Mouse (Mus musculus) regulatory T cell (primary cell): ENCODE data around the gene 1700022I11Rik.
"Not testable (repeated sequence)": the region's sequence is repeated elsewhere in the genome, so short reads cannot be mapped to it uniquely, and the experiment has no call there.

Experiments used
- in situ Hi-C: fragments of 300-600 bp; cut with MboI, MseI; formaldehyde crosslinking; loops from one replicate; pipeline ENCODE4 v1.15.1; 2025; ENCODE audit warnings: high pct_unique_total_duplicates

1700022I11Rik gene

DNA sequence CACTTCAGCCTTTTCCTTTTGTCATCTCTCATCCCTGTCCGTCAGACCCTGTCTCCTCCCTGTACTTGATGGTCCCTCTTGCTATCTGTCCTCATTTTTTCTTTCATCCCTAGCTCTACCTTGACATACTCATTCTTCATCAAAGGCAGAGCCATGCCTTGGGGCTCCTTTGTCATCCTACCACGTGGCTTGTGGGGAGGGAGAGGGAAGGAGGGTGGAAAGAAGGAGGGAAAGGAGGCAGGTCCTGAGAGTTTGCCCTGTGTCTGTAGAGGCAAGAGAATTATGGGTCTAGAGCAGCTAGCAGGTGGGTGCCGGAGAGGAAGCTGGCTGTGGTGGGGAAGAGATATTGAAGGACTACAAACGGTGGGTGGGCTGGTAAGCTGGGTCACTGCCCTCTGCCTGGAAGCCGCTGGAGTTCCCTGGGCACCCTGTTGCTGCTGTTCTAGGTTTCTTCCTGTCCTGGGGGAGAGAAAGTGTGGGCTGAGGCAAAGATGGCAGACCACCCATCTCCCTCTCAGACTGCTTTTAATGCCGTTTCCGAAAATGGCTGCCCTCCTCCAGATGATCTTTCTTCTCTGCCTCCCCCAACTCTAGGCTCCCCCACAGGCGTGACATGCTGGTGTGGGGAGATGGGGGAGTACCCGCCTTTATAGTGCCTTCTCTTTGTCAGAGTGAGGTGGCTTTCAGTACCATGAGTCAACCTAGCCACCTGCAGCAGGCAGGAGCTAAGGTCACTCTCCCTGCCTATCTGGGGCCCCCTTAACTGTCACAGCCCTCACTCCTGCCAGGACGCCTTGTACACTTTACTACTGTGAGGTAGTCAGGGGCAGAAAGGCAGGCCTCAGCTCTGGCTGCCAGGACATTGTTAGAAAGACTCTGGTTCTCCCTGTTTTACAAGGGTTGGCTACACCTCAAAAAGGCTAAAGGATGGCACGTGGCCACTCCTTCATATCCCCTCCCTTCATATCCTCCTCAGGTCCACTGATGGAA, 17.9 kb upstream of the 1700022I11Rik start:
- in situ Hi-C loops, result no loop called here

DNA sequence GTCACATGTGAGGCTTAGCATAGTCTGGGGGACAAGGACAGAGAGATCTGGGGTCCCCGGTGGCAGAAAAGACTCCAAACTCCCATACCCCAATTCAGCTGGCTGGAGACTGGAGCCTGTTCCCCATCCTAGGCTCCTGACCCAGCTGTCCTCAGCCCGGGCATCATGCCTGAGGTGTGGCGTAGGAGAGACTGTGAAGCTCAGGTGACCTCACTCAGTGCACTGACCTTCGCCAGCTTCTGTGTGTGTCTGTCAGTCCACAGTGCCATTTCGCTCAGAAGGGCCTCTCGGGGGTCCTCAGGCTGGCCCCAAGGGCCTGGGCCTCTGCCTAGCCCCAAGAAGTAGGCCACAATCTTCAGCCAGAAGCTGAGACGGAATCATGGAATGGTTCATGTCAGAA, 16.8 kb upstream of the 1700022I11Rik start:
- in situ Hi-C loops, result no loop called here

DNA sequence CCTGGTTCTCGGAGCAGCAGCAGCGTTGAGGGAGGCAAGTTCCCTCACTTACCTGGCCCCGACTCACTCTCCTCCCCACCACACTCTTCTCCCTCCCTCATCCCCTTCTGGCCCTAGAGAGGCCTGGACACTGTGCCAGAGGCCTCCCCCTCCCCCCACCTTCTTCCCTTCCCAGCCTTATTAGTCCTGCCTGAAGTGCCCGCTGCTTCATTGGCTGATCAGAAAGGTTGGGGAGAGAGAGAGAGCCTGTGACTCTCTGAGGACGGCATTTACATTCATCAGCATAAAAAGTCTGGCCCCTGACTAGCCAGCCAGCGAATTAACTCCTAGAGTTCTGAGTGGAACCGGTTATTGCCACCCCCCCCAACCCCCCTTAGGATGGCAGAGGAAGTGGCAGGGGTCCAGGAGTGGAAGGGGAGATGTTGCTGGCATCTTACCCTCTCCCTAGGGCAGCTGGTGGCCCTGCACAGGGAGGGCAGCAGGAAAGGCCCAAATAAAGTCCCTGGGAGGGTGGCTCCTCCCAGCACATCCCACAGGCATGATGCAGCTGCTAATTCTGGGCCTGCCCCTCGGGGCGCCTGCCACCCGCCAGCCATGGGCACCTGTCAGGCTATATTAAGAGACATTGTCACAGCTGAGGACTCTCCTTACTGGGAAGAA, 15.8 kb upstream of the 1700022I11Rik start:
- in situ Hi-C loops, result no loop called here

DNA sequence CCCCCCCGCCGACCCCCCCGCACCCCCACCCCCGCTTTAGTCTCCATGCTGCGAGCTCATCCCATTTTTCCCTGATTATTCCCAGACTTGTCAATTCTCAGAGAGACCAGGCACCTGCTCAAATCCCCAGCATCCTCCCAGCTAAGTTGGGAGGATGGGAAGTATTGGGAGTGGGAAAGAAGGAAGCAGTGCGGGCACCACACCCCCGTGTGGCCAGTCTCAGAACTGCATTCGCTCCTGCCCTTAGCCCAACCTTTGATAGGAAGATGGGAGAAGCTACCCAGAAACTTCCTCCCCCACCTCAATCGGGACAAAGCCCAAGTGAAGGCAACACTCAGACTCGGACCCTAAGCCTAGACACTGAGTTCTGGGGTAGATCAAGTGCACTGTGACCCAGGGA, 15.1 kb upstream of the 1700022I11Rik start:
- in situ Hi-C loops, result no loop called here

DNA sequence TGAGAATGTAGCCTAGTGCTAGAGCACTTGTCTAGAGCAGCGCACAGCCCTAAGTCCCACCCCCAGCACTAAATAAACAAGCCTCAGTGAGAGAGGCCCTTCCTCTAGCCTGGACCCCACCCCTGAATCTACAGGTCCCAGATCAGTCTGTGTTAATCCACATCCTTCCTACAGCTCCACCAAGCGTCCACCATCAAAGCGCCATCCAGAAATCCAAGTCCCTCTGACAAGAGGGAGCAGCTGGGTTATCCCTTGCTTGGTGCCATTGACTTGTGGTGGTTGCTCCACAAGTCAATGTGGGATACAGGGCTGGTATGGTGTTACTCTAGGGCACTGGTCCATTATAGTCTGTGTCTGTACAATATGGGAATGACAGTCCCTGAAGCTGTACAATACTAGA, 14.2 kb upstream of the 1700022I11Rik start:
- in situ Hi-C loops, result no loop called here

DNA sequence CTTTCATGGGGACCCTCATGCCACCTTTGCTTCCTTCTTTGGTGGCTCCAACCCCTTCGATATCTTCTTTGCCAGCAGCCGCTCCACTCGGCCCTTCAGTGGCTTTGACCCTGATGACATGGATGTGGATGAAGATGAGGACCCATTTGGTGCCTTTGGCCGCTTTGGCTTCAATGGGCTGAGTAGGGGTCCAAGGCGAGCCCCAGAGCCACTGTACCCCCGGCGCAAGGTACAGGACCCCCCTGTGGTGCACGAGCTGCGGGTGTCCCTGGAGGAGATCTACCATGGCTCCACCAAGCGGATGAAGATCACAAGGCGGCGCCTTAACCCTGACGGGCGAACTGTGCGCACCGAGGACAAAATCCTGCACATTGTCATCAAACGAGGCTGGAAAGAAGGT, 12.8 kb upstream of the 1700022I11Rik start:
- in situ Hi-C loops, result no loop called here

DNA sequence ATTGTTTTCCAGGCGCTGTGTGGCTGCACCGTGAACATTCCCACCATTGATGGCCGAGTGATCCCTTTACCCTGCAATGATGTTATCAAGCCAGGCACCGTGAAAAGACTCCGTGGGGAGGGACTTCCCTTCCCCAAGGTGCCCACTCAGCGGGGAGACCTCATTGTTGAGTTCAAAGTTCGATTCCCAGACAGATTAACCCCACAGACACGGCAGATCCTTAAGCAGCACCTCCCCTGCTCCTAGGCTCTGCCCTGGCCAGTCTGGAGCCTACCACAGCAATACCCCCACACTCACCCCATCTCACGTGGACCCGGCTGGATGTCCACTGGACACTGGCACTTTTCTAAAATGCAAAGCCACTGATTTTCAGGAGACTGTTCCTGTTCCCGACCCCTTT, 12.1 kb upstream of the 1700022I11Rik start:
- in situ Hi-C loops, result no loop called here

DNA sequence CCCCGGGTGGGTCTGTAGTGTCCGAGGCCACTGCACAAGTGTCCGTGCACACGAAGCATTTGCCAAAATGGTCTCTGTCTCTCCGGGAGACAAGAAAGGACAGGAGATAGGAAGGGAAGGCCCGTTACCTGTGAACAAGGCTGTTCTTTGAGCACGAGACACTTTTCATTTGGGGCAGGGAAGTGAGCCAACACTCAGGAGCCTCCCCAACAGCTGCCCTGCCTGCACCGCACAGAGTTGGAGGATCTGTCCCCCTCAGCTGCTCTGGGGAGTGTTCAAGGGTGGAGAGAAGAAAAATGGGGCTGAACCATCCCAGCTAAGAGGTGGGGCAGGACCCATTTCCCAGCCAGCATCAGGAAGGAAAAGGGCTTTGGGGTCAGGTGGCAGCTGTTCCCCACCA, 11.4 kb upstream of the 1700022I11Rik start:
- in situ Hi-C loops, result no loop called here

DNA sequence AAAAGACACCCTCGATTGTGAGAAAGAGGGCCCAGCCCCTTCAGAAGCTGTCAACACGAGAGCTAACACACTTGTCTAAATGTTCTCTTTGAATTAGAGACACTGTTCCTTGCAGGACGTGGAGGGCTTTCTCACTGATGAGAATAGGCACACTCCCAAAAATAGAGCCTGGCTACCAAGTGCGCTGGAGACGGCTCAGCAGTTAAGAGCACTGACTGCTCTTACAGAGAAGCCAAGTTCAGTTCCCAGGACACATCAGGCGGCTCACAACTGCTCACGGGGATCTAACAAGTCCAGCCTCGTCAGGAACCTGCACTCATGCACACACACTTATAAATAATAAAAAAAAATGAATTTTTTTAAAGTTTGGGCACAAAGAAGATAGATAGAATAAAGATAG, 10.5 kb upstream of the 1700022I11Rik start:
- in situ Hi-C loops, result no loop called here

DNA sequence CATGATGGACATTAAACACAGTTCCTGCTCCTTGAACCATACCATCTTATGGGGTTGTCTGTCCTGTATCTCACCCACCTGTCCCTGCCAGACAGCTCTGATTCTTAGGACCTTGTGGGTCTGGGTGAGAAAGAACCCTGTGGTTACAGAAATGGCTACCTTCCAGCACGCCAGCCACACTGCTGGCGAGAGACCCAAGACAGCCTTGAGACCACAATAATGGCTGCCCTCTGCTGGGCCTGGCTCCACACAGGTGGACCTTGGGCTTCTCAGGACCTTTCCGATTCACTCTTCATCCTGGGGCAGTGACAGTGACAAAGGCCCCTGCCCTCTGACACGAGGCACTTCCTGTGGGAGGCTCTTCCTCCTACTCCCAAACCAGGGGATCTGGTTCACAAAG, 10.0 kb upstream of the 1700022I11Rik start:
- in situ Hi-C loops, result no loop called here

DNA sequence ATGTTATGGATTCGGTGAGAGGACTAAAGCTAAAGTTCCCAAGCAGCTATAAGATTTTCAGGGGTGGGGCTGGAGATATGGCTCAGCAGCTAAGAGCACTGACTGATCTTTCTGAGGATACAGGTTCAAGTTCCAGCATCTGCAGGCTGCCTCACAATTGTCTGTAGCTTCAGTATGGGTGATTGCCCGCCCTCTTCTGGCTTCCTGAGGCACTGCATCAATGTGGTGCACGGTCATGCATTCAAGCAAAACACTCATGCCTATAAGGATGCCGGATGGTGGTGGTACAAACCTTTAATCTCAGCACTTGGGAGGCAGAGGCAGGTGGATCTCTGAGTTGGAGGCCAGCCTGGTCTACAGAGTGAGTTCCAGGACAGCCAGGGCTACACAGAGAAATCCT, 7.8 kb upstream of the 1700022I11Rik start:
- in situ Hi-C loops, result loop anchor here (5.0 kb wide), 1 partner anchor 89 kb away; the partner anchor contains the start of gene Fam205c

DNA sequence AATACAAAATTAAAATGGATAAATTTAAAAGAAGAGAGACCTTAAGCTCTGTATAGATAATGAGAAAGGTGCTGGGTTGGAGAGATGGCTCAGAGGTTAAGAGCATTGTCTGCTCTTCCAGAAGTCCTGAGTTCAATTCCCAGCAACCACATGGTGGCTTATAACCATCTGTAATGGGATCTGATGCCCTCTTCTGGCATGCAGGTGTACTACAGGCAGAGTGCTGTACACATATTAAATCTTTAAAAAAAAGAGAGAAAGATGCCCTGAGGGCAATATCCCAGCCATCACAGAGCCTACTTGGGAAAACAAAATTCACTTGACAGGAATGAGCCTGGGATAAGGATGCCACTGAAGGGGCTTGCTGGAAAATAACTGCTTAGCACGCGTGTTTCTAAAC, 5.9 kb upstream of the 1700022I11Rik start:
- in situ Hi-C loops, result loop anchor here (5.0 kb wide), 1 partner anchor 91 kb away; the partner anchor contains the start of gene Fam205c

DNA sequence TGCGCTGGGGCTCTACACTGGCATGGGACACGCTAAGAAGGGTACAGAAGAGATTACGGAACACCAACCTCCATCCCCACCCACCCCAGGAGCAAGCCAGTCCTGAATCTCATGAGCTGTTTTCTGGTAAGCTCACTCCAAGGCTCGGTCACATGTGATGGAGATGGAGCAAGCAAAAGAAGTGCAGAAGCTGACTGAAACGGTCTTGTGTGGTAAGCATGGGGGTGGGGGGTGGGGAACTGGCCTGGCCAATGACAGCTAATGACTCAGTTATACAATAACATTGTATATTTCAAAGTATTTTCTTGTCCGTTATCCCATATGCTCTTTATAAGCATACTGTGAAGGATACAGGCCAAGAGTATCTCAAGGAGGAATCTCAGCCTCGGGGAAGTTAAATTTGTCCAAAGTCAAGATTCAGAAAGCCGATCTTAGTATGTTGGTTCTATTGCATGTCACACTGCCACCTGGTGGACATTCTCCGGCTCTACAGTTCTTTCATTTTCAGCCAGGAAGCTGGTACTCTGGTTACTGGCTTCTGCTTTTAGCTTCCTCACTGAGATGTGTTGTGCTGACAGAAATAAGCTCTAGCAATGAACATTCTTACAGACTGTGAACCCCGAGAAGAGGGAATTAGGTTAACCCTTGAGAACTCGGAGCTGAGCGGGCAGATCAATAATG, 4.2 kb upstream of the 1700022I11Rik start:
- in situ Hi-C loops, result no loop called here

DNA sequence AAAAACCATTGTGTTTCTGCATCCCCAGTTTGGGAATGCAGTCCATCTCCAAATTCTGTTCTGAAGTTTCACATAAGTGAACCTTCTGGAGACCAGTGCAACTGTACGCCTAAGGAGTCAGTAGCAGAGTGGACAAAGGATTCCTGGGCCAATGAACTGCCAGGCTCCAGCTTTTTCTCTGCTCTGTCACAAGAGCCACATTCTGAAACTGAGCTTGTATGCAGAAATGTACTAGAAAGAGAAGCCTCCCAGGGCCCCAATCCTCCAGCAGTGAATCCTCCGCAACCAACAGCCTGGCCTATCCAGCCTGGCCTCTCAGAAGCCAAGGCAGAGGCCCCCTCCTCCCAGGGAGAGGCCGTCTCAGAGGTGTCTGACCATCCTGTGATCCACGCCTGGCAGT, 3.5 kb downstream of the 1700022I11Rik start:
- in situ Hi-C loops, result no loop called here

DNA sequence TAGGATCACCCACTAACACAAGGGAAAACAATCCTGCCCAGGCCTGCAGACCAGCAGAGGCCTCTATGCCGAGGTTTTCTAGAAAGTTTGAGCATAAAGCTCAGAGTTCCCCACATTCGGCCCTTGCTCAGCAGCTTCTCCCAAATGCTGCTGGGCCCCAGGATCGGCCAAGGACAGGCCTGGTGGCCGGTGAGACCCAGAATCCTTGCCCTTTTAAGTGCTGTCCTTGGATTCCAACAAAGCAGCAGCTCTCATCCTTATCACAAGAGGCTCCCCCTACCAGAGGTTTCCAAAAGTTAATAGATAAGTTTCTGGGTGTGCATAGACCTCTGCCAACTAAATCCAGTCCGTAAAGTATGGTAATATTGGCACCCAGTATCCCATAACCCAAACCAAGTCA, 4.5 kb downstream of the 1700022I11Rik start:
- in situ Hi-C loops, result no loop called here

DNA sequence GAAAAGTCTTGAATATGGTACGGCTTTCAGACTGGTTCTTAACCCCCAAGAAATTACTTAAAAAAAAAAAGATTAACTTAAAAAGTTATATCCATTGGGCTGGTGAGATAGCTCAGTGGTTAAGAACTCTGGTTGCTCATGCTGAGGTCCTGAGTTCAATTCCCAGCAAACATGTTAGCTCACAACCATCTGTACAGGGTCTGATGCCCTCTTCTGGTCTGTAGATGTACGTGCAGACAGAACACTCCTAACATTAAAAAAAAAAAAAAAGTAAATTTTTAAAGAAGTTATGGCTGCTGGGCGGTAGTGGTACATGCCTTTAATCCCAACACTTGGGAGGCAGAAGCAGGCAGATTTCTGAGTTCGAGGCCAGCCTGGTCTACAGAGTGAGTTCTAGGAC, 8.7 kb downstream of the 1700022I11Rik start:
- in situ Hi-C loops, result no loop called here

DNA sequence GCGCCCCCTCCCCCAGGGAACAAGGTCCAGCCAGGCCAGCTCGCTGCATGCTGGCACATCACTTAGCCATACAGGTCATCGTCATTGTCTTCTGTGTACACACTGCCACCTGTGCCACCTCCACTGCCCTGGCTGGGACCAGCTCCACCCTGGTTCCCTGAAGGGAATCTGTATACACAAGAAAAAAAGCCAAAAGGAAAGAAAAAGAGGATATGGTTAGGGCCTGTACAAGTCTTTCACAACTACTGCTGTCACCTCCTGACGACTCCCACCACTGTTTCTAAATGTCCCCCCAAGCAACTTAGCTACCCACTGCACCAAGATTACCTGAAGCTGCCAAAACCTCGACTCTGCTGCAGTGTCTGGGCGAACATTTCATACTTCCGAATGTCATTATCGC, 11.1 kb downstream of the 1700022I11Rik start:
- in situ Hi-C loops, result not testable (repeated sequence)

DNA sequence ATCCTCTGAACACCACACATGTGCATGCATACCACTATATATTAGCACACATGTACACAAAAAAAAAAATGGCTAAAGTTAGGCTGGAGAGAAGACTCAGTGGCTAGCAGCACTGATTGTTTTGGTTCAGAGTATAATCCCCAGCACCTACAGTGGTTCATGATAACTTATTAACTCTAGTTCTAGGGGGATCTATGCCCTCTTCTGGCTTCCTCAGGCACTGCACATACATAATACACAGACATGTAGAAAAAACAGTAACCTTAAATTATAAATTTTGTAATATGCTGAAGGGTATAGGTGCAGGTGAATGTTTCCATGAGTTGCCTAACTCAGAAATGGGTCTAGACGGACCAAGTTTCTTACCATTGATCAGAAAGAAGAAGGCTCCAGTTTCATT, 18.9 kb downstream of the 1700022I11Rik start:
- in situ Hi-C loops, result no loop called here

DNA sequence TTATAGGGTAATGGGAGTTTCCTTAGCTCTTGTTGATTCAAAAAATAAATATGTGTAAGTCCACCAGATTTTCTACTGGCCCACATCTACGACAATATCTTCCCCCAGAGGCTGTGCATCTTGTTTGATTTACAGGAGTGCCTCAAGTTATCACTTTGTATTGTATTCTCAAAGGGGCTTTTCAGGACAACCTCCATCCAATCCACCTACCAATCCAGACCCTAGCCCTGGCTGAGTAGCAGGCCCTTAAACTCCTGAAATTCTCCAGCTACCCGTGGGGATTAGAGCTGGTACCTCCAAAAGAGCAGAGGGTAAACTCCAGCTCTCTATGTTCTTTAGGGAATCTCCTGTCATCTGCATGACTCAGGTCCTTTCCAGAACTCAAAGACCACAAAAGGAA, 28.6 kb downstream of the 1700022I11Rik start:
- in situ Hi-C loops, result no loop called here

DNA sequence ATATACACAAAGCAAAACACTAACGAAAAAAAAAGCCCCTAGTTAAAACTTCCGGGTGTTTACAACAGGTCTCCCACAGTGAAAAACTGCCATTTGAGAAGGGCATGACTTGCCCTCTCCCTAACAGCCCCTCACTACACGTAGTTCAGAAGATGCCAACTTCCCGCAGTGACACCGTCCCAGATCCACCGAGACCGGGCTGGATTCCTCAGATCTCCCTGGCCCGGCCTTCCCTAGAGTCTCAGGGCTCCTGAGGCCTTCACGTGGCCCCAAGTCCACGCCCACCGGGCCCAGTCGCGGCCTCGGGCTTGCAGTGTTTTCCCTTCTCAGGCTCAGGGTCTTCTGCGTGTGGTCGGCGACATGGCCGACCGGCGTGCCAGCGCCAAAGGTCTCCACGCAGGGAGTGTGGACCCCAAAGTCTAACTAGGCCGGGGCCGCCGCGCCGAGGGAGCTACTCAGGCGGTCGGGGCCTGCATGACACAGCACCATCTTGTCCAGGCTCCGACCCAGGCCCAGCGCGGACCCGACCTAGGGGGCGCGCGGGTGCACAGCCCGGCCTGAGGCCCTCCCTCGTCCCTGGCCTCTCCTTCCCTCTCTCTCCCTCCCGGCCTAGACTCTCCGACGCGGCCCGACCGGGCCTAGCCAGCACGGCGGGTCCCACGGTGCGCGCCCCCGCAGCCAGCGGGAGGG, 30.2 kb downstream of the 1700022I11Rik start:
- in situ Hi-C loops, result loop anchor here (25.0 kb wide), 1 partner anchor 1712 kb away; the partner anchor contains the start of gene Ubap2
